Mouse (Mus musculus) right cerebral cortex, postnatal 10 days (tissue): ENCODE results near the gene Ptpn3.
"Not testable (repeated sequence)": the region's sequence is repeated elsewhere in the genome, so short reads cannot be mapped to it uniquely, and the experiment has no call there.

Source experiments
- DNase-seq, 2 experiments: peaks; one replicate each; pipeline ENCODE4 v3.0.0; 2021; ENCODE audit warnings: low spot score in 2 of 2

Gene Ptpn3

GRCm38 (mm10) chr4:57224776-57225175, 76.9 kb downstream of the Ptpn3 start:
- no peak for DNase-seq

DNA sequence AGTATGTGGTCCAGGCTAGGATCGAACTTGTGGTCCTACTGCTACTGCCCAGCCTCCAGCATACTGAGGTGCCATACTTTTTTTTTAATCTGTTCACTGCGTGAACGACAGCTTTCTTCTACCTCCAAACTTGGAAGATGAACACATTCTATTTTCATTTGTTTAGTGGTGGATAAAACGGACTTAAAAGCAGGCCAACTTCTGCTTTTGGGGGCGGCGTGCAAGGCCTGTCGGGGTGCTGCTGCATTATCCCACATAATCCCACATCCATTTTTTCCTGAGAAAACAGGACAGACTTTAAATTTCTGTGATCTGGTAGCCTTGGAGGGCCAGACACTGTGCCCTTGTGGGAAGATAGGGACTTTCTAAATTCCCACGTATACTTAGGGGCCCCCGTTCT, 83.9 kb downstream of the Ptpn3 start:
- DNase-seq, result no peak

DNA sequence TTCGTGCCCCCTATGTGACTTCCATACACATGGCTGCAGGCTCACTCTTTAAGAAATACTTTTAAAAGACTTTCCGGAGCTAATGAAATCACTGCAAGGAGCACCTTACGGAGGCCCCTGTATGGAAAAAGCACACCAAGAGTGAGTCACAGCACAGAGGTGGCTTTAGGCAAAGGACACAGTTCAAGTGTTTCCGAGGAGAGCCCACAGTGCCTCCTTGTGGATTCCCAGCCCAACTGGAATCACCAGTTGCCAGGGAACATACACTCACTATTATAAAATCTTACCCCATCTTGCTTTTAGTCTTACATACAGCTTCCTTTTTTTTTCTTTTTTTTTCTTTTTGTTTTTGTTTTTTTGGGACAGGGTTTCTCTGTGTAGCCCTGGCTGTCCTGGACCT, 85.1 kb downstream of the Ptpn3 start:
- no peak for DNase-seq

DNA sequence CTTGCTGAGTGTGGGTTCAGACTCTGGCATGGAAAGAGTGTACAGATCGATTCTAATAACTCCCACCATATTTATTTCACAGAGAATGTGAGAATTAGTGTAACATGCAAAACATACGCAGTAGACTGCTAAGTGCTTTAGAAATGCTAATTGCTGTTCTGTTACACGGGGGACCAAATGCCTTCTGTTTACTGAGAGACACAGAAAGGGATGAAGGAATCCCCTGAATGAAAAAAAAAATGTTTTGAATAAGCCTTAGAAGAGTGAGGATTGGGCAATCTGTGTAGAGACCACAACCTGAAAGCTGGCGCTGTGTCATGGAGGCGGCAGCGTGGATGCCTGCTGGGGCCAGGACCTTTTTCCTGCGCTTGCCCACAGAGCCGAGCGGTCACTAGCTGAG, 86.8 kb downstream of the Ptpn3 start:
- no peak for DNase-seq

DNA sequence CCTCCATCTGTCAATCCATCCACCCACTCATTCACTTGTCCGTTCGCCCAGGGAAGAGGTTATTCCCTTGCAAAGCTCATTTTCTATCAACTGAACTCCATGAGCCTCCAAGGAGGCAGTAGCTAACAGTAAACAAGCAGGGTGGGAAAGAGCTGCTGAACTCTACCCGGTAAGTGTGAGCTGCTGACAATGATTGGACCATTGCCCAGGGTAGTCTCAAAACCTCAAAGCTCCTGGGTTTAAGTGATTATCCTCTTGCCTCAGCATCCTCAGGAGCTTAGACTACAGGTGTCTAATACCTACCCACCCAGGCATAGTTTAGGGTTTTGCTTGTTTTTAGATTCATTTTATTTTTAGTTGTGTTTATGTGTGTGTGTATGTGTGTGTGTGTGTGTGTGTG, 87.5 kb downstream of the Ptpn3 start:
- DNase-seq, result no peak

- DNase-seq, result no peak
These were observed 89.9 kb downstream of the Ptpn3 start for GRCm38 (mm10) chr4:57211706-57212105.

DNA sequence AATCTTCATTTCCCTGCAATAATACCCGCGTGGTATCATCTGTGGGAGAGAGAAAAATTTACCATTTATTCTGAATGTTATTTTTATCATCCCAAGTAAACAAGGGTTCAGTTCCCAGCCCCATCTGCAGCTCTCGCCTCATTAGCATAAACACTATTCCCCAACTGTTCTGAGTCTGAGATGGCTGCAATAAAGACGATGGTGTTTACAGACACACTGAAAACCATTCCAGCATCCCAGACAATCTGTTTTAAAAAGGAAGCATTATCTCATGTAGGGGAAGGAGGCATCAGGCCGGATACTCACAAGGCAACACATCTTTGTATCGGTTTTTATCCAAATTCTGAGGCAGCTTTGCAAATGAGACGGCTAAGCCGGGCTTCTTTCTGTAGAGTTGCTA, 95.7 kb downstream of the Ptpn3 start:
- DNase-seq, result no peak

DNA sequence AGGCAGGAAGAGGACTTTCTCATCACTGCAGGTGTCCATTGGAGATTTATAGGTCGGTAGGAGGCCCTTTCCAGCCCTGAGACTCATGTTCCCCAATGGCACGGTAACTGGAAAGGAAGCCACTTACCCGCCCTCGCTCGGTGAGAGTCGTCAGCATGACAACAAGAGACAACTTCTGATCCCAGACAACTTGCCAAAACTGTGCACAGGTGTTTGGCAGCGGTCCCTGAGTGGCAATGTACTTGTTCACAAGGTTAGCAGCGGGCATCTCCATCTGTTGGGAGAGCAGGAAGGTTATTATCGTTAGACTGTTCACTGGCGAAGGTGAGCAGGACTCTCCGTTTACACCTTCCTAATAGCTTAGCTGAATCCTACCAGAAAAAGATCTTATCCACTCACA, 96.9 kb downstream of the Ptpn3 start:
- DNase-seq, result no peak

GRCm38 (mm10) chr4:57202660-57203361, 98.8 kb downstream of the Ptpn3 start:
- DNase-seq, result no peak

DNA sequence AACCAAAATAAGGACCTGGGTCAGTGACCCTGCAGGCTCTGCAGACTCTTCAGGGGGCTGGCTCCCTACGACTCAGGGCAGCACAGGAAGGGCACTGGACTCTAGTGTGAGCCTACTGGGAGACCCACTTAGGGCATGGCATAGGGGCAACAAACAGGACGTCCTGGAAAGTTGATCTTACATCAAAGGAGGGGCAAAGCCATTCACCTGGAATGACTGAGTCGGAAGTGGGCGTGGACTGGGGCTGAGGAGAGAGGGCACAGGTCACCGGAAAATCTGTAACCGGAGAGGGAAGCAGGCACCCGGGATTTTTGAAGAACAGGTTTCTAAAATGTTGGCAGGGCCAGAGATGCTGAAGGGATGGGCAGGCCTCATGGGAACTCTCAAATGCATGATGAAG, 99.5 kb downstream of the Ptpn3 start:
- DNase-seq, result no peak

DNA sequence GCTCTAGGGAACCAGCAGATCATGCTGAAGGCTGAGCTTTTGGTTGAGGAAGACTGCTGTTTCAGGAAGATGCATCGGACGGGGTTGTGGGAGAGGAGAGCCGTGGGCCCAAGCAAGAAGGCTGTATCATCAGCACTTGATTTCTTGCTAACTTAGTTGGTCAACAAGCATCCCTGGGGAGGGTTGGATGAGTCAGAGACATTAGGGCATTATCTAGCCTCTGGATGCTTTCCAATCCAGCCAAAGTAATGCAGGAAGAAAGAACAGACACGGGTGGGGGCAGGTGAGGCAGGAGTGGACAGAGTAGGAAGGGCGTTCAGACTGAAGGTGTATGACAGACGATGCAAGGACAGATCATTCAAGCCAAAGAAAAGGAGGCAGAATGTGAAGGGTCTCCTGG, 101.0 kb downstream of the Ptpn3 start:
- no peak for DNase-seq

DNA sequence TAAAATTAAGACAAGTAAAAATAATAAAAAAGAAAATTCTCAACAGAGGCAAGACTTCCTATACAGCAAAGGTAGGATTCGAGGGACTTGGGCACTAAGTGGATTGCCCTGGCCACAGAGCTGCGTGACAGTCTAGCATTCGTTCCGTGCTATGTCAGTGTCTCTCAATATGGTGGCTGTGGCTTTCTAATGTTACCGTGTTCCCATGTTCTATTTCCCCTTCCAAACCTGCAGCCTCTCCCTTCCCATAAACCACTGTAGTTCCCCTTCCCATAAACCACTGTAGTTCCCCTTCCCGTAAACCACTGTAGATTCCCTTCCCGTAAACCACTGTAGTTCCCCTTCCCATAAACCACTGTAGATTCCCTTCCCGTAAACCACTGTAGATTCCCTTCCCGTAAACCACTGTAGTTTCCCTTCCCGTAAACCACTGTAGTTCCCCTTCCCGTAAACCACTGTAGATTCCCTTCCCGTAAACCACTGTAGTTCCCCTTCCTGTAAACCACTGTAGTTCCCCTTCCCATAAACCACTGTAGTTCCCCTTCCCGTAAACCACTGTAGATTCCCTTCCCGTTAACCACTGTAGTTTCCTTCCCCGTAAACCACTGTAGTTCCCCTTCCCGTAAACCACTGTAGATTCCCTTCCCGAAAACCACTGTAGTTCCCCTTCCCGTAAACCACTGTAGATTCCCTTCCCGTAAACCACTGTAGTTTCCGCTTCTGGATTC, 102.8 kb downstream of the Ptpn3 start:
- DNase-seq, result not testable (repeated sequence)

DNA sequence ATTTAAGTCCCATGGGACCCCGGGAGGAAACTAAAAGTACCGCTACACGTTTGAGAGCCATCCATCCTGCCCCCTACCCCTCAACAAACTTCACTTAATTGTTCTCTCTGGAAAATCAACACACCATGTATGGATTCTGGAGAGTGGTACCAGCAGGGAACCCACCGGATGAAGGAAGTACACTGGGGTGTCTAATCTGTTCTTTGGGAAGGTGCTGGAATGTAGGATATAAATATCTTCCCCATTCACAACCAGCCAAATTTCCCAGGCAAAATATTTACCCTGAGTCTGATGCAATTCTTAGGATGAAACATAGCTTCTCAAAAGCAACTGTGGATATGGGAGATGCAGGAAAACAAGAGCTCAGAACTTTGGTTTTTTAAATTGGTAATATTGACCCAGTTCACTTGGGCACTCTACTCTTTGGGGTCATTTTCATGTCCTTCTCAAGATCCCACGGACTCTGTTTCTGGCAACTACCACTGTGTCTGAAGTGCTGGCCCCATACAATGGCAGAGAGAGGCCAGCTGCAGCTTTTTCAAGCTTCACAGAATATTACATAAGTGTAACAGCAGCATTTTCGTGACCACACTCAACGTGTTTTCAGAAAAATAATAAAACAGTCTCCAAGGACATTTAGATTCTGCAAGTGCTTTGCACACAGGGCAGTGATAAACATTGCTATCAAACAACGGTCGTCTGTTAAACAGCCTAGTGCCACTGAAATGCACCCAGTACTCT, 109.9 kb downstream of the Ptpn3 start:
- no peak for DNase-seq

DNA sequence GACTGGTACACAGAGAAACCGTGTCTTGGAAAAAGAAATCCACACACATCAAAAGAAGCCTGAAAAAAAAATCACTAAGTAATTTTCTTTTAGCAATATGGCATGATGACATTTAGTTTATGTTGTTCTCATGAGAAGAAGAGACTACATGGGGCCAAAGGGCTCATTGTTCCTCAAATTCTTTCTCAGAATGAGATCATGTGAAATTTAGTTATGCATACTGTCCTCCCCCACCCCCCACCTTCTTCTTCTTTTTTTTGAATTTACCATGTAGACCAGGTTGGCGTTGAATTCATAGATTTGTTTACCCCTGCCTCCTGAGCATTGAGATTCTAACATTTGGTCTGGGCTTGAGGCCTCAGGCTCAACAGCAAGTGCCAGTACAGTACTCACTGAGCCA, 111.8 kb downstream of the Ptpn3 start:
- no peak for DNase-seq

GRCm38 (mm10) chr4:57186035-57186434, 115.6 kb downstream of the Ptpn3 start:
- DNase-seq, result no peak

GRCm38 (mm10) chr4:57185462-57185861, 116.2 kb downstream of the Ptpn3 start:
- DNase-seq, result no peak

- DNase-seq, result no peak
These were observed 118.1 kb downstream of the Ptpn3 start for GRCm38 (mm10) chr4:57183493-57183892.

DNA sequence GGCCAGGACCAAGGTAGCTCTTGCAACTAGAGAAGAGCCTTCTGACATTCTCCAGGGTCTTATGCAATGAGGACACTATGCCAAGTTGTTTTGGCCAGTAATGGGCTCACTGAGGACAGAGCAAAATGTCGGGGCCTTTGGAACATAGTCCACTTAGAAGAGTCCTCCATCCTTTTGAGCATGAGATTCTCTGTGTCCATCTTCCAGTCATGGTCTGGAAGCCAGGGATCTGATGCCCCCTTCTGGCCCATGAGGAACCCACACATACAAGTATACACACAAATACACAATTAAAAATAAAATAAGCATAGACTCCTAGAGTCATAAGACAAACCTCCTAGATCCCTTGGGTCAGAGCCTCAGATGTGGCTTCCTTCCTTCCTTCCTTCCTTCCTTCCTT, 120.1 kb downstream of the Ptpn3 start:
- no peak for DNase-seq

DNA sequence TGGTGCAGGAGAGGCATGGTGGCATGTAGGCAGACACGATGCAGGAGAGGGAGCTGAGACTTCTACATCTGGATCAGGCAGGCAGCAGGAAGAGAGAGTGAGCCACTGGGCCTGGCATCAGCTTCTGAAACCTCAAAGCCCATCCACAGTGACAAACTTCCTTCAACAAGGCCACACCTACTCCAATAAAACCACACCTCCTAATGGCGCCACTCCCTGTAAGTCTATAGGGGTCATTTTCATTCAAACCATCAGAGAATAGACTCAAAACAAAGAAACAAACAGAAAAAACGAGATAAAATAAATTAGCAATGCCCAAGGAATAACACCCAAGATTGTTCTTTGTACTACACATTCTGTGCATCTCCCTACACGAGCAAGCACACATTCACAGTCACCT, 122.8 kb downstream of the Ptpn3 start:
- DNase-seq, result no peak

GRCm38 (mm10) chr4:57175329-57175728, 126.3 kb downstream of the Ptpn3 start:
- DNase-seq, result no peak

GRCm38 (mm10) chr4:57172861-57173260, 128.8 kb downstream of the Ptpn3 start:
- no peak for DNase-seq

GRCm38 (mm10) chr4:57171817-57172216, 129.8 kb downstream of the Ptpn3 start:
- no peak for DNase-seq

- DNase-seq, result no peak
These were observed 133.0 kb downstream of the Ptpn3 start for GRCm38 (mm10) chr4:57168680-57169079.
